Mouse (Mus musculus) kidney, adult 2 months (tissue): Measurements from ENCODE around the gene Plxnb1.

Experiments
- CTCF ChIP-seq: fragments of 200-500 bp; conservative IDR thresholded peaks from 2 replicates; pipeline ENCODE4 v1.5.1; 2011; ENCODE audit warnings: low read depth, mild to moderate bottlenecking, control low read depth, low read length, moderate library complexity, mixed read lengths; ENCODE audit not compliant: insufficient read depth, insufficient read length
- POLR2A ChIP-seq: fragments of 200-500 bp; IDR thresholded peaks from one replicate; pipeline ENCODE4 v1.6.1; 2011; ENCODE audit warnings: low read depth, low read length, control low read depth

DNA sequence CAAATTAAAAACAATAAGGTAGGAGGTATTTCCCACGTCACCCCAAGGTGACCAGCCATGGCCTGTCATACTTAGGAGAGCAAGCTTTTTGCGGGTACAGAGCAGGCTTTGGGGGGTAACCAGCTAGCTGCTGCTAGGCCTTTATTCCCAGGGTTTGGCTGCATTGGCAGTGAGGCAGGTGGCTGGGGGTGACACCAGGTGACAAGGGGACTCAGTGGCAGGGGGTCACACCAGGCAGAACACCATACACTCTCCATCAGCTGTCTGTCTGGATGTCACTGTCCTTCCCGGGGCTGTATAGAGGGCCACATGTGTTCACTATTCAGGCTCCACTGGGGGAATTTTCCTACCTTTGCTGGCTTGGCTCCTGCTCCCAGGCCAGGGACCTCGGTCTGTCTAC lies 38.3 kb upstream of the Plxnb1 start:
- TF ChIP-seq CTCF (no peak), POLR2A (no peak)
